Mouse (Mus musculus) natural killer cell, adult 2 months (primary cell): ENCODE results near the gene Pir.

Experiments
- DNase-seq, 2 experiments: peaks; one replicate each; pipeline ENCODE4 v3.0.0; 2022; ENCODE audit warnings: low spot score in 2 of 2

The Pir gene

DNA sequence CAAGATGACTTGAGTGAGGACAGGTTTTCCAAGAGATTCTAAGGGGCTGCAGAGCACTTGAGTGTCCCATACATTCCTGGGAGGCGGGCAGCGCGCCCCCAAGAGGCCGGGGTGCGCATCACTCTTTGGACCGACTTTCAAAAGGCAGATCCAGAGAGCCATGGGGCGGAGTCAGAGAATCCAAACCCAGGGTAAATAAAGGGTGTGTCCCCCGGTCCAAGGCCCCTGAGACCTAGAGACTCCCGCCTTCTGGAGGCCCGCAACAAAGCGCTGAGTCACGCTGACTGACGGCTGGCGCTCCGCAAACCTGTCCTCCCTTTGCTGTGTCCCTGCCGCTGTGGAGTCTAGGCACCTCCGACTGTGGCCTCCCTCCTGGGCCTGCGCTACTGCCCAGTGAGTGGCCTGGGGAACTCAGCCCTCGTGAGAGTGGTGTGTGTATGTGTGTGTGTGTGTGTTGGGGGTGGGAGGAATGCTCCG, at the start of gene Pir:
Gene Pir, plus strand, starts transcription at position 87 of the 477 bp plus-strand sequence.
- DNase-seq = peak; percentile 5

DNA sequence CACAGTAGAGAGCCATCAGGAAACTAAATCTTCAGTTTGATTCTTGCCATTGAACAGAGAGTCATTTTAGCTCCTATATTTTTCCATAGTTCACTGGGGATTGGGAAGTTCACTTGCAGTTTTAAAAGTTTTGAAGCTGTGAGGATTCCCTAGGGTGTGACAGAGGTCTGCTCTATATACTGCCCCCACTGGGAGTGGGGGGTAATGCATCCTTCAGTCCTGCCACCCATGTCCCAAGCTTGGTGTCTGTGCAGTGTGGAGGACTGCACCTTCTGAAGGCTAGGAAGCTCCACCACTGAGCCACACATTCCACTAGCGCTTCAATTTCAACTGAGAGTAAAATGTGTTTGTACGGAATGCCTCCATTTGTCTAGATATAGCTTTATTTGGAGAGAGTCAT, 47.2 kb upstream of the Pir start:
- peak in 1 of 2 experiments; percentile 2 for DNase-seq

GRCm38 (mm10) chrX:164233380-164233779, 35.8 kb upstream of the Pir start:
- DNase-seq = no peak

- DNase-seq = peak; percentile 1 to 2
Observed at GRCm38 (mm10) chrX:164245714-164246113, 23.5 kb upstream of the Pir start.

DNA sequence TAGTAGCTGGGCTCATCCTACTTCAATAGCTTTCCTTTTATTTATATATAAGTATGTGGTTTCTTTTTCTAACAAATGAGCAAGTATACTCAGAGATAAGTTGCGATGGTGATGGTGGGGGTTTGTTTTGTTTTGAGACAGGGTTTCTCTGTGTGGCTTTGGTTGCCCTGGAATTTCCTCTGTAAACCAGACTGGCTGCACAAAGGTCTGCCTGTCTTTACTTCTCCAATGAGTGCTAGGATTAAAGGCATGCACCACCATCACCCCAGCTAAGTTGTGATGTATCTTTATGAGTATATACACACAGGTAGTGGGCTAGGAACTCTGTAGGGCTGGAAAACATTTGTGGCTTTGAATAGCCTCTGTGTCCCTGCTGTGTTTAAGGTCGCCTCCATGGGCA, 22.4 kb upstream of the Pir start:
- DNase-seq = no peak

- no peak for DNase-seq
Observed at GRCm38 (mm10) chrX:164256527-164256926, 12.6 kb upstream of the Pir start.

DNA sequence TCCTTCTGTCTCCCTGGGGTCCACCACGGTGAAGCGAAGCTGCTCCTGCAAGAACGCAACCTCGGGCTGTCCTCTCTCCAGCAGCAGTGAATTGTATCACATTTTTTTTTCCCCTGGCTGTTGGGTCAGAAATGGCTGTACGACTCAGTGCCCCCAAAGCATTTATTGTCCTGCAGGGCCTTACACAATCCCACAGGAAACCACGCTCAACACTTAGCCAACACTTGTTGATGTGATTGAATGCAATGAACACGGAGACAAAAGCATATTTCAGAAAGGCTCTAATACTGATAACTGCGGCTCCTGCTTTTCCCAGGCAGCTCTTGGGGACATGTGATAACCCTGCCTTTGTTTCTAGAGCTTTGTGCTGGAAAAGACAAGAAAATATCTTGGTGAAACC, 11.1 kb upstream of the Pir start, which contains the start of gene Bmx:
Gene Bmx, minus strand, starts transcription at position 137 of the 400 bp plus-strand sequence.
- DNase-seq = no peak

DNA sequence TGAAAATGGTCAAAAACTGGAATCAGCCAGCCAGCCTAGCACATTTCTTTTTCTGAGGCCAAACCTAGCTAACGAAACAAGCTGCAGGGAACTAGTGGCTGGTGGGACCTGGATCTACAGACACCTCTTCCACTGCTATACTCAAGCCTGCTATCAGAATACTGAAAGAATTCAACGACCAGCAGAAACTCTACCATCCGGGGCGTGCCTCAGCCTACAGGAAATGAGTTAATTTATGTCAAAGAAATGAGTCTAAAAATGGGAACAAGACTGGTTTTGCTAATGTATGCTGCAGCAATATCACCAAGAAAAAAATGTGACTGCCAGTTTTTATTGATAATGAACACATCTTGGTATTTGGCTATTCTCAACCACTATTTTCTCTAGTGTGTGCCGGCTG, 10.5 kb upstream of the Pir start:
- no peak for DNase-seq

GRCm38 (mm10) chrX:164262286-164262685, 6.9 kb upstream of the Pir start:
- no peak for DNase-seq

DNA sequence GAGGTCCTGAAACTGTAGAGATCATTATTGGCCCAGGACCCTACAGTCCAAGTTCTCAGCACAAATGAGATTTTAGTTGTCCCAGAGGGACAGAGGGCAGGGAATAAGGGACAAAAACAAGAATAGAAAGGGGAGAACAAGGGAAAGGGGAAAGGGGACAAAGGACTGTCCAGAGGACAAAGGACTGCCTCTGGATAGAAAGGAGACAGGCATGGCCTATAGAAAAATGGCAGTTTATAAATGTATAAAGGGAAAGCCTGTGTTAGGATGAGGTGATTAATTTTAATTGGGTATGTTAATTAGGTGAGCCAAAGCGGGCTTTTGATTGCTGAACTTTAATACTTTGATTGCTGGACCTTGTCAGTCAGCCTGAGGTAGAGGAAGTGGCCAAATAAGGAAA, 4.3 kb upstream of the Pir start:
- no peak for DNase-seq

GRCm38 (mm10) chrX:164270603-164271002, 1.4 kb downstream of the Pir start:
- DNase-seq = no peak

DNA sequence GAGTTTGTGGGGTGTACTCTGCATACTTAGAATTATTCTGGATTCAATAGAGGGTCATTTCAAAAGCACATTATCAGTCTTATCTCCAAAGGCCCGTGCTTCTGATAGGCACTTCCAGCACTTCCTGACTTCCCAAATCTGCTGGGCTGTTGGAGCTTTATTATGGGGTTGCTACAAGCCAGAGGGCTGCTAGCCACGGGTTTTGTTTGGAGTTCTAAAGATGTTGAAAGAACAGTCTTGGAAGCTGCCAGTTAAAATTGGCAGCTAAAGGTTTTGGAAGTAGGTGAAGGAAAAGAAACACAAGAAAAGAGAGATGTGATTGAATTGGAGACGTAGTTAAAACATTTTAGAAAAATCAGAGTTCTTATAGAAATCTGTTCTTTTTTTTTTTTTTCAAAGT, 6.4 kb downstream of the Pir start:
- DNase-seq = no peak

- no peak for DNase-seq
Observed at GRCm38 (mm10) chrX:164280918-164281647, 11.9 kb downstream of the Pir start.

DNA sequence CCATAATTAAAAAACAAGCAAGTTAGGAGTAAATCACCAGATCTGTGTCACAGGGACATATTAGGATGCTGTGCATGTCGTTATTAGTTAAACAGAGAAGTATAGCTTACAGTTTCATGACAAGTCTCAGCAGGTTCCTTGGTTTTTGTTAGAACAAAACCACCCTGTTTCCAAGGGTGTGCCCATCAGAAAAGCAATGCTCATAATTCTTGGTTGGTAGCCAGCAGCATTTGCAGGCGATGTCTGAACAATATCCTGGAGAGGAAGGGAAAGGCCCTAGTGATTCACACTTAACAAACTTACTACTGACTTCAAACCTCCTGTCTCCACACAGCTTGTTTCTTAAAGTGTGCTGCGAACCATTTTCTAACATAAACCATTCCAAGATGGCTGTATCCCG, 14.6 kb downstream of the Pir start:
- DNase-seq = no peak

- DNase-seq = peak; percentile 7 to 37
Observed at GRCm38 (mm10) chrX:164287077-164287476, 17.9 kb downstream of the Pir start.

GRCm38 (mm10) chrX:164291147-164291546, 22.0 kb downstream of the Pir start:
- no peak for DNase-seq

GRCm38 (mm10) chrX:164306250-164306649, 37.1 kb downstream of the Pir start:
- DNase-seq = no peak

DNA sequence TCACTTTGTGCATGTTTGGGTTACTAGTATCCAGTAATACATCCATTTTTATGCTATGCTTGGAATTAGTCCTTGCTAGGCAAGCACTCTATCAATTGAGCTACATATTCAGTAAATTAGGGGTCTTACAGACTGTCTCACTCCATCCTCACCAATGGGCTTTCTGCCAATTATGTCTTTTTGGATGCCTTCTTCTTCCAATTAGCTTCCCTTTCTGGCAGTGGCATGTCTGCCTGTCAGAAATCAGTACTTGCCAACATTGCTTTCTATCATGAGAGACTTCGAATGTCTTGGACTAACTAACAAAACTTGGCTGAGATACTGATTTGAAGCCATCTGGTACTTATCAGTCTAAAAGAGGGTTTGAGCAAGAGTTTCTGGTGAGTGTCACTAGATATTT, 44.7 kb downstream of the Pir start:
- no peak for DNase-seq

GRCm38 (mm10) chrX:164318554-164318953, 49.4 kb downstream of the Pir start:
- DNase-seq = peak; percentile 33 to 69

DNA sequence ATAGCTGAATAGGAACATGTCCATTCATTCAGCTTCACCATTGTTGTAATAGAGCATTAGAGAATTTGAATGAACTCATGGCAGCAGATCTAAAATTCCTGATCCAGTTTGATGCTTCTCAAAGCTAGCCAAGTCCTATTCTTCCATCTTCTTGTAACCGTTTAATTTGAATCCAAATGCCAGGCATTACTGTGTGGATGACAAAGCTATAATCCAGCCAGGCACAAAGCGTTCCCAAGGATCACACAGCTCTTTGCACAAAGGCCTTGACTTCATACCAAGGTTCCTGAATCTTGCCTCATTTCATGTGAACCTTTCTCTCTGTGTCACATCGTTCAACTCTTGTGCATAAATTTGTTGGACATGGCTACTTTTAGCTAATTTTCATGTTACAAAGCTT, 50.9 kb downstream of the Pir start:
- no peak for DNase-seq

- DNase-seq = no peak
Observed at GRCm38 (mm10) chrX:164322492-164322891, 53.3 kb downstream of the Pir start.

GRCm38 (mm10) chrX:164323391-164323913, 54.3 kb downstream of the Pir start:
- no peak for DNase-seq

GRCm38 (mm10) chrX:164330351-164330750, 61.2 kb downstream of the Pir start:
- DNase-seq = no peak

GRCm38 (mm10) chrX:164330766-164331165, 61.6 kb downstream of the Pir start:
- DNase-seq = no peak
